In the genomic region with DNA sequence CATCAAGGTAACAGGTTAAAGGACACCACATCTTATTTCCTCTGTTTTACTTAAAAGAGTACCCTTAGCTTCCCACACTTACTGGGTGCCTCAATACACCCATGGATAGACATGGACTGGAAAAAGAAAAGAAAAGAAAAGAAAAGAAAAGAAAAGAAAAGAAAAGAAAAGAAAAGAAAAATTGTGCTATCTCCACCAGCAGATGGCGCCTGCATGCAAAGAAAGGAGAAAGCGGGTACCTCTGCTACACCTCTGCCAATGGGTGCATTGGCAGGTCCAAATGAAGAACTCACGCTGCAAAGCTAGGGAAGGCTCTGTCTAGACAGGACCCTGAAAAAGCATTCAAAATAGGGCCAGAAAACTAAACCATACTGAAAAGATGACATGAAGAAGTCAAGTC, we compare ENCODE assay signal across 8 mouse cellular contexts. TPM values are rescaled to one million over a fixed set of nuclear protein-coding genes. Genes with fewer than 3 reads are reported as not detected.
DNase-seq lines count a peak whose midpoint lies in the region; ATAC-seq and TF ChIP-seq lines count a peak whose summit lies in the region.

No protein-coding gene starts in this region.

- TF ChIP-seq CTCF in heart, adult 2 months (IDR thresholded peaks at IDR 0.05): peak; percentile 83
- TF ChIP-seq CTCF in small intestine, adult 2 months (IDR thresholded peaks at IDR 0.05; ENCODE audit: extremely low read depth, insufficient read length, insufficient replicate concordance, low read depth, low read length): peak; percentile 52; the same call in 1 of the 2 replicates

- no peak overlapping the region for H3K27ac ChIP-seq in heart, adult 2 months
- no peak overlapping the region for H3K27ac ChIP-seq in heart, embryonic 11.5 days (ENCODE audit: low read depth, low read length)
- no peak overlapping the region for H3K27ac ChIP-seq in small intestine, adult 2 months (ENCODE audit: insufficient read depth, low read depth, low read length)

- intact Hi-C loops in heart, adult 2 months (cut with DNase I): loop anchor here (1.0 to 2.0 kb wide), 2 partner anchors 179 to 258 kb away; no protein-coding TSS in a partner anchor

- 3% methylated on average over 3 of the region's 3 CpGs for WGBS in heart, adult 2 months
- WGBS in heart, embryonic 11.5 days (ENCODE audit: insufficient replicate concordance): 9% methylated on average over 3 of the region's 3 CpGs
- WGBS in small intestine, adult 2 months: 0% methylated on average over 3 of the region's 3 CpGs

- H3K79me2 ChIP-seq in heart, adult 2 months (replicated peaks; ENCODE audit: control insufficient read depth, insufficient read depth, low read length): no peaks in the 10 kb centered on the region

- TF ChIP-seq EP300 in heart, adult 2 months (IDR thresholded peaks at IDR 0.05; ENCODE audit: insufficient read depth, low read depth, low read length): no peak

- H3K9me3 ChIP-seq in heart, embryonic 11.5 days (replicated peaks; ENCODE audit: control insufficient read depth, low read length): no peaks in the 10 kb centered on the region

- H3K9ac ChIP-seq in heart, adult 2 months (ENCODE audit: low read depth, low read length): no peak overlapping the region
- H3K9ac ChIP-seq in heart, embryonic 11.5 days (ENCODE audit: low read depth, low read length): no peak overlapping the region

- H3K4me2 ChIP-seq in heart, embryonic 11.5 days: no peak overlapping the region

- TF ChIP-seq POLR2A in heart, adult 2 months (IDR thresholded peaks at IDR 0.05; ENCODE audit: insufficient read depth, low read depth, low read length): no peak
- TF ChIP-seq POLR2A in small intestine, adult 2 months (IDR thresholded peaks at IDR 0.05; ENCODE audit: low read depth, low read length): no peak

- H3K4me3 ChIP-seq in heart, adult 2 months: no peak overlapping the region
- no peak overlapping the region for H3K4me3 ChIP-seq in heart, embryonic 11.5 days (ENCODE audit: low read depth, low read length)
- H3K4me3 ChIP-seq in small intestine, adult 2 months (ENCODE audit: low read depth, low read length): no peak overlapping the region

- peak in 1 of 2 experiments; percentile 38 for DNase-seq in heart, adult 2 months
- peak; percentile 35 to 60 for DNase-seq in right cerebral cortex, adult 2 months (ENCODE audit: low spot score in 2 of 2)
- DNase-seq in right cerebral cortex, postnatal 25 days: no peak
- DNase-seq in cerebellum, adult 11-12 months: peak; percentile 27
- peak; percentile 24 to 67 for DNase-seq in kidney, postnatal 36 days
- DNase-seq in gastrocnemius, postnatal 4 days (ENCODE audit: low spot score in 2 of 2): no peak

- H3K27me3 ChIP-seq in heart, adult 2 months (ENCODE audit: control insufficient read depth, insufficient read depth, low read length): no peaks in the 10 kb centered on the region
- H3K27me3 ChIP-seq in heart, embryonic 11.5 days (ENCODE audit: control insufficient read depth, insufficient read depth, low read length): peaks cover 25% of the 10 kb centered on the region
- H3K27me3 ChIP-seq in small intestine, adult 2 months (ENCODE audit: control insufficient read depth, insufficient read depth, low read length): peaks cover 11% of the 10 kb centered on the region; the same call in 1 of the 2 replicates

- no peaks in the 10 kb centered on the region for H3K36me3 ChIP-seq in heart, adult 2 months (ENCODE audit: control insufficient read depth, insufficient read depth, low read length)
- H3K36me3 ChIP-seq in heart, embryonic 11.5 days (ENCODE audit: control insufficient read depth, insufficient read depth, low read length): no peaks in the 10 kb centered on the region
- no peaks in the 10 kb centered on the region for H3K36me3 ChIP-seq in small intestine, adult 2 months (ENCODE audit: control insufficient read depth, insufficient read depth, low read length)

- no peak for ATAC-seq in heart, embryonic 11.5 days (replicated peaks; ENCODE audit: insufficient number of reproducible peaks, low FRiP score, low TSS enrichment)

- H3K4me1 ChIP-seq in heart, adult 2 months (ENCODE audit: control insufficient read depth, insufficient read depth, low read length): no peaks in the 10 kb centered on the region
- no peaks in the 10 kb centered on the region for H3K4me1 ChIP-seq in heart, embryonic 11.5 days (ENCODE audit: control insufficient read depth, insufficient read depth, low read length)
- no peaks in the 10 kb centered on the region for H3K4me1 ChIP-seq in small intestine, adult 2 months (ENCODE audit: control insufficient read depth, insufficient read depth, insufficient read length, low read length)

RNA-seq across cellular contexts. Expression of a gene that starts 8.0 kb away (rescaled TPM):
- total RNA-seq in heart, adult 2 months (2021): 1 to 10 TPM; 3.3 to 3.4 TPM
- 3.5 and 5.1 TPM in 2 replicates for polyA plus RNA-seq in heart, adult 2 months (2012; rRNA removed)
- 1.4 and 1.5 TPM in 2 replicates for polyA plus RNA-seq in heart, embryonic 11.5 days (2014; fragmentation: Nextera tagmentation; extraction: Ambion mirVana)
- polyA plus RNA-seq in small intestine, adult 2 months (2012; rRNA removed): 2.7 and 2.8 TPM in 2 replicates
- 10 to 100 TPM; 28.6 to 32.5 TPM for total RNA-seq in gastrocnemius, postnatal 4 days (2021)

Comparison
In these comparisons a context has a peak if more than half of its experiments do, and no peak if none do; other contexts are left out.
1. DNase-seq: peak in right cerebral cortex, adult 2 months (2 of 2), cerebellum, adult 11-12 months (single experiment) and kidney, postnatal 36 days (2 of 2); none in right cerebral cortex, postnatal 25 days (single experiment) and gastrocnemius, postnatal 4 days (0 of 2).